In genomic region chr10:43173141-43173827, GRCm38 (mm10) we compare ENCODE assay signal across 8 mouse cellular contexts. TPM values are rescaled to one million over a fixed set of nuclear protein-coding genes. Genes with fewer than 3 reads are reported as not detected.
DNase-seq lines count a peak whose midpoint lies in the region; ATAC-seq and TF ChIP-seq lines count a peak whose summit lies in the region.

No protein-coding gene starts in this region.

- H3K4me2 ChIP-seq in hindbrain, postnatal 0 days (ENCODE audit: low read depth, low read length), result peak overlapping the region; percentile 83
- H3K4me2 ChIP-seq in midbrain, embryonic 13.5 days (replicated peaks), result peak overlapping the region; percentile 78

- H3K36me3 ChIP-seq in hindbrain, postnatal 0 days (ENCODE audit: insufficient read depth, low read length), result no peaks in the 10 kb centered on the region
- no peaks in the 10 kb centered on the region for H3K36me3 ChIP-seq in limb, embryonic 10.5 days
- H3K36me3 ChIP-seq in midbrain, embryonic 13.5 days, result no peaks in the 10 kb centered on the region
- H3K36me3 ChIP-seq in testis, adult 2 months (ENCODE audit: control insufficient read depth, insufficient read depth, low read length), result no peaks in the 10 kb centered on the region

- TF ChIP-seq POLR2A in testis, adult 2 months (IDR thresholded peaks at IDR 0.05; ENCODE audit: control insufficient read depth, low read depth, low read length), result no peak

- peaks cover 10% of the 10 kb centered on the region; the same call in 1 of the 2 replicates for H3K4me1 ChIP-seq in hindbrain, postnatal 0 days (ENCODE audit: insufficient read depth, low read length)
- H3K4me1 ChIP-seq in limb, embryonic 10.5 days, result peaks cover 50% of the 10 kb centered on the region
- peaks cover 47% of the 10 kb centered on the region for H3K4me1 ChIP-seq in midbrain, embryonic 13.5 days (replicated peaks)
- peaks cover 5% of the 10 kb centered on the region for H3K4me1 ChIP-seq in testis, adult 2 months (ENCODE audit: control insufficient read depth, insufficient read depth, low read length)

- ATAC-seq in hindbrain, postnatal 0 days, result peak; percentile 50
- ATAC-seq in midbrain, embryonic 13.5 days, result peak; percentile 41

- intact Hi-C loops in gastrocnemius, postnatal 14 days (cut with DNase I; ENCODE audit: low total_unique reads), result loop anchor here (10.0 kb wide), 1 partner anchor 178 kb away; no protein-coding TSS in a partner anchor

- peak overlapping the region; percentile 74 for H3K4me3 ChIP-seq in hindbrain, postnatal 0 days (ENCODE audit: low read length)
- peak overlapping the region; percentile 81 for H3K4me3 ChIP-seq in limb, embryonic 10.5 days
- H3K4me3 ChIP-seq in midbrain, embryonic 13.5 days (replicated peaks), result peak overlapping the region; percentile 89
- peak overlapping the region; percentile 82 for H3K4me3 ChIP-seq in testis, adult 2 months (ENCODE audit: control insufficient read depth, low read depth, low read length)

- under 1% methylated on average over 53 of the region's 53 CpGs for WGBS in hindbrain, postnatal 0 days
- WGBS in limb, embryonic 10.5 days, result under 1% methylated on average over 53 of the region's 53 CpGs
- WGBS in midbrain, embryonic 13.5 days, result under 1% methylated on average over 53 of the region's 53 CpGs

- peak; percentile 38 to 56 for DNase-seq in left cerebral cortex, adult 18-20 months (ENCODE audit: low spot score in 2 of 2)
- no peak for DNase-seq in left cerebral cortex, adult 11 months (ENCODE audit: low spot score)
- DNase-seq in cerebellum, postnatal 4 days (ENCODE audit: low spot score in 2 of 2), result peak; percentile 23 to 59
- DNase-seq in gastrocnemius, postnatal 14 days, result peak; percentile 84
- DNase-seq in hindbrain, postnatal 0 days (ENCODE audit: low spot score), result peak; percentile 78
- DNase-seq in limb, embryonic 10.5 days (ENCODE audit: low spot score), result peak; percentile 82

- H3K9me3 ChIP-seq in hindbrain, postnatal 0 days (ENCODE audit: low read length), result no peaks in the 10 kb centered on the region
- H3K9me3 ChIP-seq in limb, embryonic 10.5 days (replicated peaks), result no peaks in the 10 kb centered on the region
- no peaks in the 10 kb centered on the region for H3K9me3 ChIP-seq in midbrain, embryonic 13.5 days

- no peaks in the 10 kb centered on the region for H3K27me3 ChIP-seq in hindbrain, postnatal 0 days (ENCODE audit: insufficient read depth, low read length)
- peaks cover 61% of the 10 kb centered on the region for H3K27me3 ChIP-seq in limb, embryonic 10.5 days (ENCODE audit: low read depth, poor library complexity, severe bottlenecking)
- peaks cover 9% of the 10 kb centered on the region for H3K27me3 ChIP-seq in midbrain, embryonic 13.5 days
- H3K27me3 ChIP-seq in testis, adult 2 months (ENCODE audit: control insufficient read depth, insufficient read depth, low read length), result no peaks in the 10 kb centered on the region; the same call in none of the 2 replicates

- peak overlapping the region; percentile 86 for H3K9ac ChIP-seq in hindbrain, postnatal 0 days (replicated peaks; ENCODE audit: low read length)
- peak overlapping the region; percentile 98 for H3K9ac ChIP-seq in midbrain, embryonic 13.5 days (replicated peaks)

- TF ChIP-seq CTCF in hindbrain, postnatal 0 days (IDR thresholded peaks at IDR 0.05; ENCODE audit: low read depth), result peak; percentile 40
- TF ChIP-seq CTCF in testis, adult 2 months (IDR thresholded peaks at IDR 0.05; ENCODE audit: control insufficient read depth, insufficient read depth, insufficient replicate concordance, low read depth, low read length), result no peak

- H3K27ac ChIP-seq in hindbrain, postnatal 0 days, result peak overlapping the region; percentile 92
- peak overlapping the region; percentile 90 for H3K27ac ChIP-seq in limb, embryonic 10.5 days
- H3K27ac ChIP-seq in midbrain, embryonic 13.5 days, result peak overlapping the region; percentile 99
- no peak overlapping the region for H3K27ac ChIP-seq in testis, adult 2 months (ENCODE audit: control insufficient read depth, insufficient read depth, low read depth, low read length)

RNA-seq across cellular contexts. Expression of gene Sobp, which starts 1.0 kb away (rescaled TPM):
- total RNA-seq in left cerebral cortex, adult 18-20 months (2021), result 10 to 100 TPM; 68.0 to 71.5 TPM
- total RNA-seq in gastrocnemius, postnatal 14 days (2021), result 10 to 100 TPM; 13.1 to 21.5 TPM
- total RNA-seq in hindbrain, postnatal 0 days (2014; rRNA removed), result 21.4 and 26.1 TPM in 2 replicates
- polyA plus RNA-seq in hindbrain, postnatal 0 days (2015; fragmentation: Nextera tagmentation; extraction: Ambion mirVana), result 11.9 and 13.8 TPM in 2 replicates
- 1.4 and 2.3 TPM in 2 replicates for polyA plus RNA-seq in limb, embryonic 10.5 days (2016; fragmentation: Nextera tagmentation; extraction: Ambion mirVana)
- polyA plus RNA-seq in midbrain, embryonic 13.5 days (2015; fragmentation: Nextera tagmentation; extraction: Ambion mirVana), result 13.6 and 15.6 TPM in 2 replicates
- polyA plus RNA-seq in testis, adult 2 months (2012; rRNA removed), result 1.7 and 1.8 TPM in 2 replicates

RNA-seq across cellular contexts. Expression of gene 9030612E09Rik, which starts 1.2 kb away (rescaled TPM):
- total RNA-seq in left cerebral cortex, adult 18-20 months (2021), result 1 to 10 TPM; 2.0 to 2.2 TPM
- total RNA-seq in gastrocnemius, postnatal 14 days (2021), result 1 to 10 TPM; 2.1 to 2.4 TPM
- total RNA-seq in hindbrain, postnatal 0 days (2014; rRNA removed), result 0.58 and 0.73 TPM in 2 replicates
- polyA plus RNA-seq in hindbrain, postnatal 0 days (2015; fragmentation: Nextera tagmentation; extraction: Ambion mirVana), result 1.7 and 1.9 TPM in 2 replicates
- 0.30 and 0.83 TPM in 2 replicates for polyA plus RNA-seq in limb, embryonic 10.5 days (2016; fragmentation: Nextera tagmentation; extraction: Ambion mirVana)
- polyA plus RNA-seq in midbrain, embryonic 13.5 days (2015; fragmentation: Nextera tagmentation; extraction: Ambion mirVana), result 2.8 and 3.3 TPM in 2 replicates
- 0.49 and 0.52 TPM in 2 replicates for polyA plus RNA-seq in testis, adult 2 months (2012; rRNA removed)

RNA-seq across cellular contexts. Expression of gene Pdss2, which starts 48.0 kb away (rescaled TPM):
- 10 to 100 TPM; 16.5 to 19.3 TPM for total RNA-seq in left cerebral cortex, adult 18-20 months (2021)
- total RNA-seq in gastrocnemius, postnatal 14 days (2021), result 10 to 100 TPM; 20.6 to 22.6 TPM
- 18.3 and 20.9 TPM in 2 replicates for total RNA-seq in hindbrain, postnatal 0 days (2014; rRNA removed)
- polyA plus RNA-seq in hindbrain, postnatal 0 days (2015; fragmentation: Nextera tagmentation; extraction: Ambion mirVana), result 17.4 and 17.5 TPM in 2 replicates
- 14.5 and 14.8 TPM in 2 replicates for polyA plus RNA-seq in limb, embryonic 10.5 days (2016; fragmentation: Nextera tagmentation; extraction: Ambion mirVana)
- 17.8 TPM in 2 replicates for polyA plus RNA-seq in midbrain, embryonic 13.5 days (2015; fragmentation: Nextera tagmentation; extraction: Ambion mirVana)
- 3.6 and 3.7 TPM in 2 replicates for polyA plus RNA-seq in testis, adult 2 months (2012; rRNA removed)
